Mouse (Mus musculus): ENCODE results near the gene Anapc2.
"Not testable (repeated sequence)": the region's sequence is repeated elsewhere in the genome, so short reads cannot be mapped to it uniquely, and the experiment has no call there.

The Anapc2 gene

DNA sequence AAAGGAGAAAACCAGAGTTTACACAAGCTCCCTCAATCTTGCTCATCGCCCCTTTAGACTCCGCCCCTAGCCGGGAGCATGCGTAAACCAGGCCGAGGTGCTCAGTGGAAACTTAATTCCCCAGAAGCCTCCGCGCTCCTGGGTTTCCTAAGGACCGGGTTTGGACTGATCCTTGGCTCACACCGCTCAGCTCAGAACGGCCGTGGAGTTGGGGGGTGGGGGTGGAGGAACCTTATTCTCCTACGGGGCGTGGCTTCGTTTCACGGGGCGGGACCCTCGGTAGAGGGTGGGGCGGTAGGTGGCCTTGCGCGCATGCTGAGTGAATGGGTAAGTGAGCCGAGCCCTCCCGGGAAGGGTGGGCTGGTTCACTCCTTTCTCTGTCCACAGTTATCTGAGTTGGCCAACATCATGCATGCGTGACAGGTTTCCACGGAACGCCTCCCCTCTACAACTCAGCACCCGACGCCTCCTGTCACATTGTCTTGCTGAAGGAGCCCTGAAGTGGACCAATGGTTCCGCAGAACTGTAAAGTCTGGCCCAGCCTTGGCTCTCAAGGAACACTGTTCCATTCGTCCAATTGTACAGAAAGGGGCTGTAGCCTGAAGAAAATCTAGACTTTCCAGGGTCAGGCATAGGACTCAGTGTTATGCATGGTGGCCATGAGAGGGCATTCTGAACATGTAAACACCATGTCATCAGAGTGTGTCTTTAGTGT lies 31.4 kb upstream of the Anapc2 start:
- peak in 1 of 2 experiments; percentile 38 for DNase-seq (ENCODE audit: low read depth in 2 of 2, low spot score in 2 of 2)

DNA sequence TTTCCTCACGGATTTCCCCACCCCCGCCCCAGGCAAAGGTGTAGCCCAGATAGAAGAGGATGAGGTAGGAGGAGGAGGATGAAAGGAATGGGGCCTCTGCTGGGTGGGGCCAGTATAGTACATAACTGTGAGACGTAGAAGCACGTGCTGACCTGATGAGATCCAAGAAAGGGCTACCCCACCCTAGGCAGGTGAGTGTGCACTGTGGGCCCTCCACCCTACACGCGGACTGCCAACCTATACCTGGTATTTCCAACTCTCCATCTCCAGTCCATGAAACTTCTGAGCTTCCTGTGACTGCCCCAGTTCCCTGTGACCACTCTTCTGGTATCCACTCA lies 30.9 kb upstream of the Anapc2 start:
- DNase-seq (ENCODE audit: low read depth in 2 of 2, low spot score in 2 of 2) = no peak

DNA sequence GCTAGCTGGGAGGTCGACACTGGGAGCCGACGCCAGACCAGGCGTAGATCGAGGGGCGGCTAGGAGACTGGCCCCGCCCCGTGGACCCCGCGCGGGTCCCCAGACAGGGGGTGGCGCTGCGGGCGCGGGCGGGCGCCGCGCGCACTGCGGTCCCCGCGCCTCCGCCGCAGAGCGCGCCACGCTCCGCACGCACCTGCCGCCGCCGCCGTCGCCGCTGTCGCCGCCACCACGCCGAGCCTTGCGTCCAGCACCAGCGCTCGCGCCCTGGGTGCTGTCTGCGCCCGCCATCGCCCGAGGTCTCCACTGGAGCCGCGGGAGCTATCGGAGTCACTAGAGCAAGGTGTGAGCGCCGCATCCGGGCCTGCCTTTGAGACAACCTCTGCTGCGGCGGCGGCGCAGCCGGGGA lies 30.2 kb upstream of the Anapc2 start, which contains the start of the genes Rnf208 and Cysrt1:
TSS of gene Rnf208 (plus strand) at position 155 of the 406 bp plus-strand sequence.
TSS of gene Cysrt1 (minus strand) at position 352 of the 406 bp plus-strand sequence.
- DNase-seq (ENCODE audit: low read depth in 2 of 2, low spot score in 2 of 2) = no peak

DNA sequence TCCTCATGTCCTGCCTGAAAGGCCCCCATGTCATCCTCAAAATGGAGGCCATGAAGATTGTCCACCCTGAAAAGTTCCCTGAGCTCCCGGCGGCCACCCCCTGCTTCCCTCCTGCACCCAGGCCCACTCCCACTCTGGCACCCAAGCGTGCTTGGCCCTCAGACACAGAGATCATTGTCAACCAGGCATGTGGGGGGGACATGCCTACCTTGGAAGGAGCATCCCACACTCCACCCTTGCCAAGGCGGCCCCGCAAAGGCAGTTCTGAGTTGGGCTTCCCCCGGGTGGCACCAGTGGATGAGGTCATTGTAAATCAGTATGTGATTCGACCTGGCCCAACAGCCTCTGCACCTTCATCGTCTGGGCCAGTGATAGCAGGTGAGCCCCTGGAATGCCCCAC lies 28.9 kb upstream of the Anapc2 start:
- no peak for DNase-seq (ENCODE audit: low read depth in 2 of 2, low spot score in 2 of 2)

DNA sequence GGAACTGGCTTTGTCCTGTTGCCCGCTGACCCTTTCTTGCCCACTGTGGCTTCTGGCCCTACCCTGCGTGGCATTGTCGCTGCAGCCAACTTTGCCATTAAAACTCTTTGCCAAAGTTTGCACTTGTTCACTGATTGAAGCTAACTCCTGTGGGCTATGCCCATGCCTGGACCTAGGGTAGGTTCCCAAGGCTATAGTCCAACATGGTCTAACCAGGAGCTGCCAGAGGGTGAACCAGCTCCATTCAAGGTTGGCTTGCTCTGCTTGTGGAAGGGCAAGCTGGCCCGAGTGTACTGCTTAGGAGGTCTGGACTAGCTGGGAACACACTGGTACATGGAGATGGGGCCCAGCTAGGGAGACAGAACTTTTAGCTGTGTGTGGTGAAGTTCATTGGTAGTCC lies 28.1 kb upstream of the Anapc2 start:
- no peak for DNase-seq (ENCODE audit: low read depth in 2 of 2, low spot score in 2 of 2)

DNA sequence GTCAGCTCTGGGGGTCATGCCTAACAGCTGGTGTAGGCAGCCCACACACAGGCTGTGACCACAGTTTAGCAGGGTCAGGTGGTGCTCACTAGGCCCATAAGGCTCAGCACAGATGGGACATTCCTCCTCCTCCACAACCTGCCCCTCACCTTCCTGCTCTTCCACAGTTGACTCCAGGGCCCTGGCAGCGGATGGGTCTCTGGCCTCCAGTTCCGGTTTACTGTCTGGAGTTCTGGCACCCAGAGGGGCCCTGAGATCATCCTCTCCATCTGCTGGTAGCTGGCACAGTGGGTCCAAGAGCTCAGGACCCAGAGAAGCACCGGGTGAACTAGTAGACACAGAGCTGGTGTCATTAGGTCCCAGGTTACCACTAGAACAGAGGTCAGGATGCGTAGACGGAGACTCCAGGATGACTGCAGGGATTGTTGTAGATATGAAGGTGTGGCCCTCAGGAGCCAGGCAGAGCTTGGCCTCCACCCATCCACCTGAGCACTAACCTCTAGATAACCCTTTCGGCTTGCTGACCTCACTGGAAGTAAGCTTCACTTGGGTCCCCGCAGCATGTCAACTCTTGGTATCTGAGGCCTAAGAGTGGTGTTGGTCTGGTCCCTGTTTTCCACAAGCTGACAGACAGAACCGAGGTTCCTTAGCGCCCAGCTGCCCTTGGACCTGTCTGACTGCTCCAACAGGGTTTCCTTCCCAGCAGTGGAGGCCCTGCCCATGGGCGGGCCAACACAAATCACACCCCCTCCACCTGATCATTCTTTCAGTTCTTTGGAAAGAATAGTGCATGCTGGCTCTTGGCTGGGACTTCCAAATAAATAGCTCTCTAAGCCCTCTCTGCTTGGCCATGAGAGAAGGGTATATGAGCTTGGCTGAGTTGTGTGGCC lies 25.9 kb upstream of the Anapc2 start, which contains the start of gene AL732309.1:
TSS of gene AL732309.1 (minus strand) at position 681 of the 890 bp plus-strand sequence.
- DNase-seq (ENCODE audit: low read depth in 2 of 2, low spot score in 2 of 2) = no peak

DNA sequence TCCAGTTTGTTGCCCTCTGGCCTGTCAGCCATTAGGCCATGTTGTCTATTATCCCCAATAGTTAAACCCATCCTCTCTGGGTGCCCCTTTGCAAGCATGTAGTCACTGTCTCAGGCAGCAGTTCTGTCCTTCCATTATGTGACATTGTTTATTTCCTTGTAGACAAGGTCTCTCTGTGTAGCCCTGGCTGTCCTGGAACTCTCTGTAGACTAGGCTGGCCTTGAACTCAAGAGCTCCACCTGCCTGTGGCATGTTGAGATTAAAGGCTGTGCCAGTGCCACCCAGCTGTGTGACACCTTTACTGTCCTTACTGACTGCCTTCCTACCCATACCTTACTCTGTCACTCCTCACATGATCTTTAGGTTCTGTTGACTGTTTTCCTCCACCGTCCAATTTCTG lies 19.9 kb upstream of the Anapc2 start:
- no peak for DNase-seq (ENCODE audit: low read depth in 2 of 2, low spot score in 2 of 2)

DNA sequence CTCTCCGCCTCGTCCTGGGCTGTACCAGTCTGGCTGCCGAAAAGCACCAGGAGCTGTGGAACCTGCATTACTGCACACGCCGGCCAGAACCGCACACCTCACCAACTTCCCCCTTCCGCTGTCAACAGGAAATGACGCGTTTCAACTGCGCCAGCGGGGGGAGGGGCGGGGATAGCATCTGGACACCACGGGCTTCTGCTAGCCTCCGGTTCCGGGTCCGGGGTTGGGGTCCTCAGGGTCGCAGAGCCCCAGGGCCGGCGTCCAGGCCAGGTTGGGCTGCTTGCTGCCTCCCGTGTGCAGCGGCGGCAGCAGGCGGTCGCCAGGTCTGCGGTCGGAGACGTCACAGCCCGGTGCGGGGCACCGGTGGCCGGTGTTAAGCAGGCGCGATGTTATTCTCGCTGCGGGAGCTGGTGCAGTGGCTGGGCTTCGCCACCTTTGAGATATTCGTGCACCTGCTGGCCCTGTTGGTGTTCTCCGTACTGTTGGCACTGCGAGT lies 16.9 kb upstream of the Anapc2 start, which contains the start of gene Tmem203:
TSS of gene Tmem203 (plus strand) at position 156 of the 496 bp plus-strand sequence.
- DNase-seq (ENCODE audit: low read depth in 2 of 2, low spot score in 2 of 2) = peak; percentile 80 to 90

DNA sequence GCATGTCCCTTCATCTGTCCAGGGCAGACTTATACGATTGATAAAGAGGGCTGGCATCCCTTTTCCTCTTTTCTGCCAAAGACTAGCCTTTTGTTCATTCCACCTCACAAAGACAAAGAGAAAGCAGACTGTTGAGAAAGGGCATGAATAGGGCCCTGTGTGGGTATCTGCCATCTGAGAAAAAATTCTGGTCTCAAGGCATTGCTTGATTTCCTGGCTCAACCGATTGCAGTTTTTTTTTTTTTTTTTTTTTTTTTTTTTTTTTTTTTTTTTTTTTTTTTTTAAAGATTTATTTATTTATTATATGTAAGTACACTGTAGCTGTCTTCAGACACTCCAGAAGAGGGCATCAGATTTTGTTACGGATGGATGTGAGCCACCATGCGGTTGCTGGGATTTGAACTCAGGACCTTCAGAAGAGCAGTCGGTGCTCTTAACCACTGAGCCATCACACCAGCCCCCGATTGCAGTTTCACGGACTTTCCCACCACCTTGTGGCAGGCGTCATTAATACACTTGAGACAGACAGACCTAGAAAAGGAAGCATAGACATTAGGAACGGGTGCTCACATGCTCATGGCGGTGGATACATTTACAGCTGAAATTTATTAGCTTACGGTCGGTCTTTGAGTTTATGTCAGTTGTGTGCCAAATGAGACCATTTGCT lies 15.7 kb upstream of the Anapc2 start:
- peak; percentile 60 to 76 for DNase-seq (ENCODE audit: low read depth in 2 of 2, low spot score in 2 of 2)

DNA sequence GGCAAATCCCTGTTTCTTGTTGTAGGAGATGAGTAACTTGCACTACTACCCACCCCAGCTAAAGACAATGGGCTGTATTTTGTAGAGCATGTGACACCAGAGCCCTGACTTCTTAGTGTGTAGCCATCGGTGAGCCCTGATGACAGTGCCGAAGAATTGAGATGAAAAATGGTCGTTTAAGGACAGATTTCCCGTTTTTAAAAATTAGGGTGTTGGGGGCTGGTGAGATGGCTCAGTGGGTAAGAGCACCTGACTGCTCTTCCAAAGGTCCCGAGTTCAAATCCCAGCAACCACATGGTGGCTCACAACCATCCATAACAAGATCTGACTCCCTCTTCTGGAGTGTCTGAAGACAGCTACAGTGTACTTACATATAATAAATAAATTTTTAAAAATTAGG lies 15.0 kb upstream of the Anapc2 start:
- not testable (repeated sequence) for DNase-seq (ENCODE audit: low read depth in 2 of 2, low spot score in 2 of 2)

DNA sequence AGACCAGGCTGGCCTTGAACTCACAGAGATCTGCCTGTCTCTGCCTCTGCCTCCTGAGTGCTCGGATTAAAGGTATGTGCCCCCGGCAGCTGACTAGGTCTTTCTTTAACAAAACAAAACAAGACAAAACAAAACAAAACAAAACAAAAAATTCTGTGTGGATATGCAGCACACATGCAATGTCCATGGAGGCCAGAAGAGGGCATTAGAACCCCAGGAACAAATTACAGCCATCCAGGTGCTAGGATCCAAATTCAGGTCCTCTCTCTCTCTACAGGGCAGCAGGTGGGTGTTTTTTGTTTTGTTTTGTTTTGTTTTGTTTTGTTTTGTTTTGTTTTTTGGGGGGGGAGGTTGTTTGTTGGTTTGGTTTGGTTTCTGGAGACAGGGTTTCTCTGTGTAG lies 13.4 kb upstream of the Anapc2 start:
- peak in 1 of 2 experiments; percentile 31 for DNase-seq (ENCODE audit: low read depth in 2 of 2, low spot score in 2 of 2)

DNA sequence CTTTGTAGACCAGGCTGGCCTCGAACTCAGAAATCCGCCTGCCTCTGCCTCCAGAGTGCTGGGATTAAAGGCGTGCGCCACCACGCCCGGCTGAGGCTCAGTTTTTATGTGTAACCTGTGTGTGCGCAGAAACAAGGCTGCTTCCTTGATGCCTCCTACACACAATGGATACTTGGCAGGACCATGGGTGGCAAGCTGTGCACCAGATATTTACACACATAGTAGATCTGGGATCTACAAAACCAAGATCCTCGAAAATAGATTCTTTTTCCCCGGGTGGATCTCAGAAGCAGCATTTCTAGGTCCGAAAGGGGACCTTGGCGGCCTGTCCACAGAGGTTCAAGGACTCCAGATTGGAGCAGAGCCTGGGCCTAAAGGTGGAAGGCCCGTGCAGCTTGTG lies 10.4 kb upstream of the Anapc2 start:
- no peak for DNase-seq (ENCODE audit: low read depth in 2 of 2, low spot score in 2 of 2)

DNA sequence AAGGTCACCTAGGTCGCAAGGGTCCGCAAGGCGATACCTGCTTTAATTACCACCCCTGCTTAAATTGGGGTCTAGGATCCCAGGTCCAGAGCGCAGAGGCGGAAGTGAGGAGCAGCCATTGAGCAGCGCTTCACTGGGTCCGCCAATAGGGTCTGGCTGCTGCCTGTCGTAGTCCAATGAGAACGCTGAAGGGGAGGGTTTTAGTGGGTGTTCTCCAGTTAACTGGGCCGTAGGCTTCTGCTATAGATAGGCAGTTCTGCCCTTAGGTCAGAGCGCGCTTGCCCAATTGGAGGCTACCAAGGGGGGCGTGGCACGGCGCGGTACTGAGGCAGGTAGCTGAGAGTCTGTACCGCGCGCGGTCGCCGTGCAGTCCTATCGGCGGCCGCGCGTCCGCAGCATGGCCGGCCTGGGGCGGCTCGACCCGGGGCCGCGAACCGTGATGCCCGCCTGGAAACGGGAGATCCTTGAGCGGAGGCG lies 9.9 kb upstream of the Anapc2 start, which contains the start of gene Tprn:
TSS of gene Tprn (plus strand) at position 328 of the 477 bp plus-strand sequence.
- peak; percentile 88 to 89 for DNase-seq (ENCODE audit: low read depth in 2 of 2, low spot score in 2 of 2)

DNA sequence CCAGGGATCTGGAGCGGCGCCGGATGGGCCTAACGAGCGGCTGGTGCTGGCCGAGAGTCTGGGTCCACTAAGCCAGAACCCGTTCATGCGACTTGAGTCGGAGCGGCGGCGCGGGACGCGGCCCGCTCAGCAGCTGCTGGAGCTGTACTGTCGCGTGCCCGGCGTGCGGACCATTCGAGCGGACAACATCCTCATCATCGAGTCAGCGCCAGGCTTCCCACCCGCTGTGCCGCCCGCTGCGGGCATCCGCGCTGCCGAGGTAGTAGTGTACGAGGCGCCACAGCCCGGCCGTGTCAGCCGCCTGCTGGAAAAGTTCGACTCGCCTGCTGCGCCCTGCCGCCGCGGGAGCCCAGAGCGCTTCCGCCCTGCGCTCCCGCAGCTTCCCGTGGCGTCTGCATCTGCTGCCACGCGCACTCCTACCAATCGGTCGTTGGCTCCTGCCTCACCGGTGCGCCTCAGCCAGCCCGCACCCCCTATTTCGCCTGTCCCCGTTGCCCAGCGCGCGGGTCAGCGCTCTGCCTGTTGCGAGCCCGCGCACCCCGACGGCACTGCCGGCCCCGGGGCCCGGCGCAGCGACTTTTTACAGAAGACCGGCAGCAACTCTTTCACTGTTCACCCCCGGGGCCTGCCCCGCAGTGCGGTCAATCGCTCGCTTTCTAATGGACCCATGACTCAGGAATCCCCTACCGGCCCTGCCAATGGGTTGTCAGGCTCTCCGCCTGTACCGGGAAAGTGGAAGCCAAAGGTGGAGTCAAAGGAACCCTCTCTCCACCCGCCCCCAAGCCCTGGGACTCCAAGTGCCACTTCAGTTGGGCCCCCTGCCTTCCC lies 9.3 kb upstream of the Anapc2 start:
- peak; percentile 40 to 56 for DNase-seq (ENCODE audit: low read depth in 2 of 2, low spot score in 2 of 2)

DNA sequence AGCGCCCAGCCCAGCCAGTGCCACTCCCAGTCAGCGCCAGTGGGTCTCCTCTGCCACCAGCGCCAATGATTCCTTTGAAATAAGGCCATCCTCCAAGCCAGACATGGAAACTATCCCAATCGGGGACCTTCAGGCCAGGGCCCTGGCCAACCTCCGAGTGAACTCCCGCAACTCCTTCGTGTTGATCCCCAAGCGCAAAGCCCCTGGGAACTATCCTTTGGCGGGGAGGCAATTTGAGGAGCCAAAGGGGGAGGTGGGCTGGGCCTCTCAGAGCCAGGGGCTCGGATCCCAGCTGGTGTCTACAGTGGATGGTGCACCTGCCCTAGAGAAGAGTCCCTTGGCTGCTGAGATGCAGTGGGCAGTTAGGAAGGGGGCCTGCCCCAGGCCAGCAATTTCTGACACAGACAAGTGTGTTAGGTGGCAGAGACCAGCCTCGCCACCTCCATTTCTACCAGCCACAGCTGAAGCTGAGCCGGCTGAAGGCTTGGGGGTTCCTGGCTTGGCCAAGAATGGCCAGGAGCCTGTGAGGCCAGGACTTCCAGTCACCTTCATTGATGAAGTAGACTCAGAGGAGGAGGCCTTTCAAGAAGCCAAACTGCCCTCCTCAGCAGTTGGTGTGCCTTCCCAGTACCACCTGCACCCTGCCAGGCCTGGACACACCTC lies 8.5 kb upstream of the Anapc2 start:
- DNase-seq (ENCODE audit: low read depth in 2 of 2, low spot score in 2 of 2) = no peak

DNA sequence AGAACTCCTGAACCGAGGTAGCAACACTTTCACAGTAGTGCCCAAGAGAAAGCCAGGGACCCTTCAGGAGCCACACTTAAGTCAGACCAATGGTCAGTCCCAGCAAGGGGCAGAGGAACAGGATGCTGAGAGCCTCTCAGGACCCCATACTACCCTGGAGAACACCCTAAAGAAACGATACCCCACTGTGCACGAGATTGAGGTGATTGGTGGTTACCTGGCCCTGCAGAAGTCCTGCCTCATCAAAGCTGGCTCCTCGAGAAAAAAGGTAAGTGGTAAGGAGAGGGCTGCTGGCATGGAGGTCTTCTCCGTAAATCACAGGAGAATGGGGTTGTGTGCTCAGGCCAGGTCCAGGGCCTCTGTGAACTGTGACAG lies 8.0 kb upstream of the Anapc2 start:
- no peak for DNase-seq (ENCODE audit: low read depth in 2 of 2, low spot score in 2 of 2)

DNA sequence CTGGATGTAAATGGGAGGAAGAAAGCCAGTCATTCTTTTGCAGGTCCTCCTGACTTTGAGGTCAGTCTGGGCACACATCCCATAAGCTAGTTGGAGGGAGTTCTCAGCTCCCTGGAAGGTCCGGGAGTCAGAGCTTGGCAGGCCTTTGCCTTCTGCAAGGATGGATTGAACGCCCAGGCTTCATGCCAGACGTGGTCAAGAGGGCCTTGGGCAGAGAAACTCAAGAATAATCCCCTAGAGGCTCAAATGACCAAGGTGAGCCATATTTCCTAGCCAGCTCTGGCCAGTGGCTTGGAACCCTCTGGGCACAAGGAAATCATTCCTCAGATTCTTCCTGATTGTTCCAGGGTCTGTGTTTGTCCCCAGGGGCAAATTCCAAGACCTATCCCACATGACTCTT lies 7.4 kb upstream of the Anapc2 start:
- no peak for DNase-seq (ENCODE audit: low read depth in 2 of 2, low spot score in 2 of 2)

DNA sequence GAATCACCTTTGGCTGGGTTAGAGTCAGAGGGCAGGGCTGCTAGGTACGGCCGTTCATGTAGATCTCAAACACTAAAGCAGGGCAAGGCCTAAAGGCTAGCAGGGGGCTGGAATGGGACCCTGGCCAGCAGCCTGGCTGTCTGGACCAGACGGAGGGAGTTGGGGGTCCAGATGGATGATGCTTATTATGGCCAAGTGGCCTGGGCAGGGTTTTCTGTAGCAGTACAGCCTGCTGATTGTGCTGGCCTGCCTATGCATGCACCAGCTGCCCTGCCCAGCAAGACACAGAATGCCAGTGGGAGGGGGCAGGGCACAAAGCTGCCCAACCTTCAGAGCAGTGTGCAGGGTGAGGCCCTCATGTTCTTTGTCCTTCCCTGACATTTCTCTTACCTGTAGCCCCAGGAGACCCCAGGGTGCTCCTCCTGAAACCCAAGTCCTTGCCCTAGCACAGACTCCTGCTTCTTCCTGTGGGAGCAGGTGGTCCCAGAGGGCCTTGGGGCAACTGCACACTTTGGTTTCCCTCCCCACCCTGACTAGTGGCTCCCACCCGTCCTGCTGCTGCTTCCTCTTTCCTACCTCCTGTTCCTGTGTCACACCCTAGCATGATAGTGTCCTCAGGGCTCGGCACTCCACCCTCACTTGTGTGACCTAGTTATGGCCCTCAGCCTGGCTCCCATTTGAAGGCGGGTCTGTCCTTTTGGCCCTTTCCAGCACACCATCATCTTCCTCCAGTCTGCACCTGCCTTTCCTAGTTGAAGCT lies 6.2 kb upstream of the Anapc2 start:
- no peak for DNase-seq (ENCODE audit: low read depth in 2 of 2, low spot score in 2 of 2)

DNA sequence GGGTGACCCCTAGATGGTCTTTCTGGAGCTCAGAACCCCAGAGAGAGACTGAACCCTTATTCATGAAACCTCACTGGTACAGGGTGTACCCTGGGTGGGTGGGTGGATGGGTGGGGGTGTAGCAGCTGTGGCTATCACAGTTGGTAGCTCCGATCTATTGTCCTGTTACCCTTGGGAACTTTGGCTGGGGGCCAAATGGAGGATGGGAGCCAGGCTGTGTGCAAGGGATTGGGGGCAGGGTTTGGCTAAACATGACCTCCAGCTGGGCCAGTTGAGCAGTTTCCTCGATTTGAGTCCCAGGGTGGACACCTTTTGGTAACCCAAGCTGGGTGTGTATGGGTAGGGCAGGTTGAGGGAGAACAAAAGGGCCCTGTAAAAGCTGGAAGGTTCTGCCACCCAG lies 5.6 kb upstream of the Anapc2 start:
- no peak for DNase-seq (ENCODE audit: low read depth in 2 of 2, low spot score in 2 of 2)

Data from CD8-positive naive resting alpha-beta T cell, adult 2 months (primary cell).